Mouse (Mus musculus) heart, postnatal 14 days (tissue): ENCODE measurements at regions not wholly inside any gene's neighbourhood (a gene's known extent, or its start where the extent isn't known, plus 50 kb on each side); places are given as distances from the start of the nearest gene placed in this dataset.

ENCODE experiments used
- DNase-seq, 2 experiments: peaks; one replicate each; pipeline ENCODE4 v3.0.0; 2021 to 2022
- intact Hi-C: fragments of 180-260 bp; cut with DNase I; formaldehyde crosslinking; loops from one replicate; pipeline ENCODE4 v1.15.1; 2025

DNA sequence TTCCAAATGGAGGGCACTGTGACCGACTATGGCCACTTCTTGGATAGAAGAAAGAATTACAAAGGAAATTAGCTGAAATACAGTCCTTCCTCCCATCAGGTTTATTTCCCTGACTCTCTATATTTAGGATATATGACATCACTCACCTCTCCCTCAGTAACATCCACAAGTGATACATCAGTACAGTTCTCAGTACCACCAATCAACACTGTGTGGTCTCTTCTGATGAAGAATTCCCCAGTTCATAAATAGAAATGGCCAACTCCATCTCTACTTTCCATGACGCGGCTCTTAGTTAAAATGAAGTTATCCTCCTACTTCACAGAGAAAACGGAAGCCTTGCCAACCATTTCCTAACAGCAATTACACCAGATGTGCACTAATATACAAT, 208.3 kb upstream of the Dio2 start:
- DNase-seq: no peak
- intact Hi-C loops: loop anchor here (10.0 kb wide), 1 partner anchor 138 kb away; no protein-coding TSS in a partner anchor

- peak; percentile 3 to 28 for DNase-seq
- intact Hi-C loops: loop anchor here (10.0 kb wide), 1 partner anchor 139 kb away; no protein-coding TSS in a partner anchor
These were observed 207.7 kb upstream of the Dio2 start for GRCm38 (mm10) chr12:90945743-90946527.

DNA sequence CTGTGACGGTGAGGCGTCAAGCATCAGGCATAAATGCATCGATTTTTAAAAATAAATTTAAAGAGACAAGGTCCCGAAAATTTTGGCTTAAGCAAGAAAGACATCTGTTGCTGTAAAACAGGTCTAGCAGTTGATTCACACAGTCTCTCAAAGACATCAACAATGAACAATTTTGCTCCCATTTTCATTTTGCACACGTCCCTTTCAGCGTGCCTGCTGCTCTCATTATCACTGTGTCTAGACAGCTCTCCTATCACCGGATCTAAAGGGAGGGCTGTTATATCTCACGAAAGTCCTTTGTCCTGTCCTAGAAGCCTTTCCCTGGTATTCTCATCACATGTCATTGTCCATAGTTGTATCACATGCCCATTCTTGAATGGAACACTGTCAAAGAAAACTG, 194.4 kb upstream of the Dio2 start:
- intact Hi-C loops: no loop called here
- DNase-seq: no peak

DNA sequence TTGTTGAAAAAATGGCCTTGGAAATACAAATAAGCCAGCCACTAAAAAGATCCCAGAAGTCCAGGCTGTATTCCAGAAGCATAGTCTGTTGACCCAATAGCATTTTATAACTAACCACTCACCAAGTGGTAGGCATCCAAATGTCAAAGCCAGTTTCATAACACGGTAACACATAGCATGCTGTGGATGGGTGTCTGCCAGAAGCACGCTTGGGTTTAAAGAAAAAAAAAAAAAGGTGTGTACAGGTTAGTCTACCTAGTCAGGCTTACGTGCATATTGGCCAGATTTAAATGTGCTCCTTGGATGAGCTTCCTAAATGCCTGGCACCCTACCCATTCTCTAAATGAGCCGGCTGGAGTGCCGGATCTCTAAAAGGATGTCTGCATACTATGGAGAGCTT, 194.0 kb upstream of the Dio2 start:
- intact Hi-C loops: no loop called here
- no peak for DNase-seq

GRCm38 (mm10) chr12:90930091-90930715, 192.0 kb upstream of the Dio2 start:
- intact Hi-C loops: no loop called here
- DNase-seq: no peak

DNA sequence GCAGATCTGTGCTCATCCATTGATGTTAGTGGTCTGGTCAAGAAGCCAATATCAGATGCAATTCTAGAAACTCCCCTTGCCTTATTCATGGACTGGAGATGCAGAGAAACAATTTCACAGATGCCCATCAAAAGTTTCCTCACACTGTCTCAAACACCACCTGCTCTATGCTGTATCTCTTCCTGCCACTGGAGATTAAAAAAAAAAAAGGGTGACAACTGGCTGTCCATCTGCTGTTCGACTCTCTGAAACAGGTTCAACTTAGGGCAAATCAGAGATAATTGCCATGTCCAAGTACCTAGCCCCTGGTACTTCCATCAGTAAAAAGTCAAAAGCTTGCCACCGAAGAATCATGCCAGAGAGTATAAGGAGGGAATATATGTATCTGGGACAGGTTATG, 185.4 kb upstream of the Dio2 start:
- DNase-seq: no peak
- intact Hi-C loops: no loop called here

GRCm38 (mm10) chr12:90923148-90923547, 184.9 kb upstream of the Dio2 start:
- no peak for DNase-seq

GRCm38 (mm10) chr12:90921227-90921626, 183.0 kb upstream of the Dio2 start:
- intact Hi-C loops: no loop called here
- DNase-seq: no peak

More at GRCm38 (mm10) chr12:90923148-90923547, 184.9 kb upstream of the Dio2 start:
- intact Hi-C loops: no loop called here

DNA sequence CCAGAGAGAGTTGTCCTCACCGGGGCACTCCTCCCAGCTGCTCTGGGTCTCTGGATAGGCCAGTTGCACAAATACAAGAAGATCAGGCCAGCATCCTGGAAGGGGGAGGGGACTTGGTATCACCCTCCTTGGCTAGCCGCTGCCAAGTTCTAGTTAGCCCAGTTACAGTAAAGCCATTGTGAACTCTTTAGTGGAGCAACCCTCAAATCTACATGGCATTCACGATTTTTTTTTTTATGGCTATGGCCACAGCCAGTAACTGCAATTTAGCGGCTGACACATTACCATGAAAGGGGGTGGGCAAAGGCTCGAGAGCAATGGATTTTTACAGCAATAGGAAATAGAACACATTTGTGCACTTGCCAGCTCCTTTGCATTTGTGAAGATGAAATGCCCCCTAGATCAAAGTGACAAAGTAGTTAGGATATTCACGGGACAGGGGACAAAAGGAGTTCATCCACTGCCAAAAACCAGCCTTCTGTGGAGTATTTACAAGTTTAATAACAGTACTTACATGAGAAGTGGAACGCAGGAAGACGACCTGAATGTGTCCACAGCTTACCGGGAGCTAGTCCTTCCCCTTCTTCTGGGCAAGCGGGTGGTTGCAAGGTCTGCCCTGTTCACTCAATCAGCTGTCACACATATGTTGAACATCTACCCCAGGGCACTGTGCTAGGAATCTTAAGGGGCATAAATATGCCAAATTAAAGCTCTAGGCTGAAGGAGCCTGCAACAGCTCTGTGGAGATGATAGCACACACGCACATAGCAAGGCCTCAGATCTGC, 177.9 kb upstream of the Dio2 start:
- no peak for DNase-seq
- intact Hi-C loops: no loop called here

DNA sequence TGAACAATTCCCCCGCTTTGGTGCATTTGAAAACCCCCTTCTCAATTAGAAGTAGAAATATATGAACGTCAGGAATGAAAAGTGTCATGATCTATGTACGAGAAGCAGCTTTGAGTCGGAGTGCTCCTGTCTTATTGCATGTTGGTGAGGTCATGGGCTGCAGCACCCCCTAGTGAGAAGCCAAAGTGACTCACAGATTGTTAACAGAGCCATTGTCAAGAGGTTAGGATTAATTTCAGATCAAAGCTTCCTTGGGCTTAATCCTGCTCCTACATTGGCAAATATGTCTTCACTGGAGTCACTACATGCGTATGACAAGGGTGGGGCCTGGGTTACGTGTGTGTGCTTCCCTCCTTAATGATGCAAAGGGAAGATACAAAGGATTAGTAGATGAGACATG, 165.8 kb upstream of the Dio2 start:
- intact Hi-C loops: loop anchor here (5.0 to 10.0 kb wide), 2 partner anchors 162 to 339 kb away; no protein-coding TSS in a partner anchor
- DNase-seq: peak; percentile 25 to 30

- intact Hi-C loops: no loop called here
These were observed 155.6 kb upstream of the Dio2 start for GRCm38 (mm10) chr12:90893655-90894370.

DNA sequence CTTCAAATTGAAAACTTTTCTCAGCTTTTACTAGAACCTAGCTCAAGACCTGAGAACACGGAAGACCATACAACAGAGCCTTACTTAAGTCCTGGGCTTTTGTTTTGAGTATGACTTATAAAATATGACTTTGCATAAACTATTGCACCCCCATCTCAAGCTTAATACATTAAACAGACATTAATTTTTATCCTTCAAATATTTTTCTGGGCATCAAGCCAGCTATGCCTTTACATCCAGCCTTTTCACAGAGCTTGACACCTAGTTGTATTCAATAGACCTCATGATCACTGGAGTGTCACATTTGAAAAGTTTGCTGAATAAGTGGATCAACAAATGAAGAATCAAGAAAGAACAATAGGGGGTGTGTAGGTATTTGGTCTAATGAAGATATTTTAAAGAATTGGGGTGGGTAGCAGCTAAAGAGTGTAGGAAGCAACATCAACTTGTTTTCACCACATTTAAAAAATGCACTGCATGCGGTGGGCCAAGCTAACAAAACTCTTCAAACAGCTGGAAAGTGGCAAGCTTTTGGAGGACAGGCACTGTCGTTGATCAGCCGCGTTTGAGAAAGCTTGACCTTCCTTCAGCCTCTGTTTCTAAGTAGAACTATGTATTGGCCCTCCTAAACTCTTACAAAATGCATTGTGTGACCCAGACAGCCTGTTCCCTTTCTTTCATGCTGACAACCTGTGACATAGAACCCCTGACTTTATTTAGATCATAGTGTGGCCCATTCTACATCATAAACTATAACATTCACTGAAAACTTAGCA, 138.2 kb upstream of the Dio2 start:
- no peak for DNase-seq
- intact Hi-C loops: no loop called here

More at GRCm38 (mm10) chr12:90893655-90894370, 155.6 kb upstream of the Dio2 start:
- peak; percentile 12 to 26 for DNase-seq

GRCm38 (mm10) chr12:90874840-90875239, 136.6 kb upstream of the Dio2 start:
- intact Hi-C loops: no loop called here
- DNase-seq: no peak

- no peak for DNase-seq
- intact Hi-C loops: no loop called here
These were observed 135.7 kb upstream of the Dio2 start for GRCm38 (mm10) chr12:90873959-90874358.

GRCm38 (mm10) chr12:90866597-90866996, 128.4 kb upstream of the Dio2 start:
- DNase-seq: no peak
- intact Hi-C loops: no loop called here

- intact Hi-C loops: no loop called here
- no peak for DNase-seq
These were observed 124.4 kb upstream of the Dio2 start for GRCm38 (mm10) chr12:90862632-90863031.

DNA sequence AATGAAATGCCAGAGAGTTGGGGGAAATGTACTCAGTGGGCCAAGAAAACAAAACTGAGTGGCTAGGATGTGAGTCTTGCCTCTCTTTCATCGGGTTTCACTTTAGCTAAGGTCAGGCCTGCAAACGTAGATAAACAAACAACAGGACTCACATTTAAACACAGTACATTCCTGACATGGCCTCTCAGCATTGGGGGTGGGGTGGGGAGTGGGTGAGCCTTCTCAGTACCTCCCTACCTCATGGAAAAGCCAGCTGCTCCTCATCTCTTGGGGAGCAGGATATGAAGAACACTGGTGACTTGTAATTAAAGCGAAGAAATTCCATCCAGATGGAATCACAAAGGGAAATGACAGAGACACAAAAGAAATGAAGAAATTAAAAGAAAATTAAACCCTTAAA, 119.5 kb upstream of the Dio2 start:
- peak in 1 of 2 experiments; percentile 11 for DNase-seq

DNA sequence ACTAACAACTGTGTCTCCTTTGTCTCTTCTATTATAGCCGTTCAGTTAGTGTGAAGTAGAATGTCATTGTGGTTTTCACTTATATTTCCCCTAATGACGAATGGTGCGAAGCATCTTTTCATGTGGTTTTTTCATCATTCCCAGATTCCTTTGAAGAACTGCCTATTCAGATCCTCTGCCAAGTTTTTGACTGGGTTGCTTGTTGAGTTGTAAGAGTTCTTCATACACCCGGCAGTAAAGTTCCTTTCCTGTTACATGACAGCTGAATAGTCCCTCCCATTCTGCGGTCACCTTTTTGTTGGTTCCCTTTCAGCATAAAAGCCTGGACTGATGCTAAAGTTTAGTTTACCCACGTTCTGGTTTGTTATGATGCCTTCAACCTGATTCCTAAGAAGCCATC, 72.4 kb upstream of the Dio2 start:
- intact Hi-C loops: loop anchor here (10.0 kb wide), 1 partner anchor 274 kb away; no protein-coding TSS in a partner anchor
- no peak for DNase-seq

More for the DNA sequence above, 119.5 kb upstream of the Dio2 start:
- intact Hi-C loops: no loop called here

- DNase-seq: no peak
- intact Hi-C loops: no loop called here
These were observed 52.3 kb upstream of the Dio2 start for GRCm38 (mm10) chr12:90790562-90790961.
